Mouse (Mus musculus) hindbrain, embryonic 15.5 days (tissue): ENCODE data around the gene Olfr1181. TPM values are rescaled to one million over a fixed set of nuclear protein-coding genes. Genes with fewer than 3 reads are reported as not detected.
"Not testable (repeated sequence)": the region's sequence is repeated elsewhere in the genome, so short reads cannot be mapped to it uniquely, and the experiment has no call there.

ENCODE experiments used
- ATAC-seq: fragments of 200-750 bp; cut with Nextera tagmentation; 2 replicates; pipeline ENCODE4 v1.8.0; 2017; ENCODE audit warnings: low read depth, moderate number of reproducible peaks, moderate TSS enrichment; ENCODE audit not compliant: low FRiP score
- H3K27ac ChIP-seq: fragments of 300-500 bp; sonication (generic); replicated peaks from 2 replicates; pipeline ENCODE4 v1.5.1; 2015; ENCODE audit warnings: mild to moderate bottlenecking, inconsistent platforms
- H3K27me3 ChIP-seq: fragments of 300-500 bp; sonication (generic); 2 replicates; pipeline ENCODE4 v1.6.1; 2015; ENCODE audit warnings: control low read depth, inconsistent platforms
- H3K36me3 ChIP-seq: fragments of 300-500 bp; sonication (generic); 2 replicates; pipeline ENCODE4 v1.6.1; 2015; ENCODE audit warnings: control low read depth, inconsistent platforms
- H3K4me1 ChIP-seq: fragments of 300-500 bp; sonication (generic); replicated peaks from 2 replicates; pipeline ENCODE4 v1.6.1; 2015; ENCODE audit warnings: control low read depth, inconsistent platforms
- H3K4me2 ChIP-seq: fragments of 300-500 bp; sonication (generic); 2 replicates; pipeline ENCODE4 v1.6.1; 2015; ENCODE audit warnings: moderate library complexity, mild to moderate bottlenecking, inconsistent platforms
- H3K4me3 ChIP-seq: fragments of 300-500 bp; sonication (generic); 2 replicates; pipeline ENCODE4 v1.5.1; 2015; ENCODE audit warnings: mild to moderate bottlenecking, inconsistent platforms
- H3K9ac ChIP-seq: fragments of 300-500 bp; sonication (generic); 2 replicates; pipeline ENCODE4 v1.6.1; 2015; ENCODE audit warnings: inconsistent platforms
- H3K9me3 ChIP-seq: fragments of 300-500 bp; sonication (generic); 2 replicates; pipeline ENCODE4 v1.6.1; 2016; ENCODE audit warnings: control low read depth, inconsistent platforms
- WGBS: fragments of 180-500 bp; shearing (Covaris S2); methylation state at CpG from one replicate; pipeline ENCODE4 v1.1.7; 2015; 5-methylcytosine and 5-hydroxymethylcytosine counted together
- polyA plus RNA-seq: library from polyadenylated mRNA; unstranded; fragments of >200 nt; fragmentation: Nextera tagmentation; extraction: Ambion mirVana; gene quantifications from 2 replicates; pipeline ENCODE4 v1.2.1, GENCODE M21; 2015

Olfr1181 gene
- polyA plus RNA-seq: not detected in 2 replicates

DNA sequence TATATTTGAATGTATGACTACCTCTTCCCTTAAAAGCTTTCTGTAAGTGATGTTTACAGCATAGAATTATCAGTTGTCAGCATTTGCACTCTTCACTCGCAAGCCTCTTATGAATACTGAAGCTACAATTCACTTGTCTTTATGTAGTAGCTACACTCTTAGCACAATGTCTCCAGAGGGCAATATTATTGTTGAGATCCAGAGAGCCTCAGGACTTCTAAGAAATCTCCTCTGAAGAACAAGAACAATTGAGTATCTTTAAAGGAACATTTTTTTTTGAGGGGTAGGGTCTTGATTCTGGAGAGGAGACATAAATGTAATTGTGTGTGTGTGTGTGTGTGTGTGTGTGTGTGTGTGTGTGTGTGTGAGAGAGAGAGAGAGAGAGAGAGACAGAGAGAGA is at the start of gene Olfr1181:
Gene Olfr1181 (minus strand): TSS at position 101 of the 400 bp plus-strand sequence.
- H3K9me3 ChIP-seq: no peaks in the 10 kb centered on the region
- H3K27me3 ChIP-seq: no peaks in the 10 kb centered on the region
- no peak within 1 kb of the TSS for H3K4me2 ChIP-seq
- ATAC-seq: no peak
- H3K4me3 ChIP-seq: no peak within 1 kb of the TSS
- H3K27ac ChIP-seq: no peak within 1 kb of the TSS
- H3K9ac ChIP-seq: no peak within 1 kb of the TSS
- no peaks in the 10 kb centered on the region for H3K36me3 ChIP-seq
- 88% methylated on average over 1 of the region's 1 CpGs for WGBS
- no peaks in the 10 kb centered on the region for H3K4me1 ChIP-seq

DNA sequence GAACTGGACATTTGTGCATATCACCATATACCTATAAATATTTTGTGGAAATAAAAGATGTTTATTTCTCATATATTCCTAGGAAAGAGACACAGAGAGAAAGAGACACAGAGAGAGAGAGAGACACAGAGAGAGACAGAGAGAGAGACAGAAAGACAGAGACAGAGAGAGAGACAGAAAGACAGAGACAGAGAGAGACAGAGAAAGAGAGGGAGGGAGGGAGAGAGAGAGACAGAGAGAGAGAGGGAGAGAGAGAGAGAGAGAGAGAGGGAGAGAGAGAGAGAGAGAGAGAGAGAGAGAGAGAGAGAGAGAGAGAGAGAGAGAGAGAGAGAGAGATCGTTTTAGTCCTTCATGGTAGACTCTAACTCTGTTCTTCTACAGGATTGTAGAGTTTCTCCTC is 28.6 kb upstream of the Olfr1181 start, which contains the start of gene Olfr1183:
Gene Olfr1183 (plus strand): TSS at position 301 of the 400 bp plus-strand sequence.
- not testable (repeated sequence) for H3K27me3 ChIP-seq, H3K27ac ChIP-seq, H3K9ac ChIP-seq, H3K4me2 ChIP-seq, H3K36me3 ChIP-seq, H3K4me3 ChIP-seq, H3K4me1 ChIP-seq, ATAC-seq, H3K9me3 ChIP-seq
- WGBS: 89% methylated on average over 1 of the region's 1 CpGs

DNA sequence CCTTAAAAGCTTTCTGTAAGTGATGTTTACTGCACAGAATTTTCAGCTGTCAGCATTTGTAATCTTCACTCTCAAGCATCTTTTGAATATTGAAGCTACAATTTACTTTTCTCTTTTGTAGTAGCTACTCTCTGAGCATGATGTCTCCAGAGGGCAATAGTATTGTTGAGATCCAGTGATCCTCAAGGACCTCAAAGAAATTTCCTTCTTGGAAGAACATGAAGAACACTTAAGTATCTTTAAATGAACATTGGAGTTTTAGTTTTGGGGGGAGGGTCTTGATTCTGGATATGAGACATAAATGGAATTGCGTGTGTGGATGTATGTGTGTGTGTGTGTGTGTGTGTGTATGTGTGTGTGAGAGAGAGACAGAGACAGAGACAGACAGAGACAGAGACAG is 23.1 kb upstream of the Olfr1181 start, which contains the start of gene Gm13757:
Gene Gm13757 (minus strand): TSS at position 101 of the 400 bp plus-strand sequence.
- ATAC-seq: no peak
- H3K4me1 ChIP-seq: no peaks in the 10 kb centered on the region
- no peaks in the 10 kb centered on the region for H3K36me3 ChIP-seq
- no peaks in the 10 kb centered on the region for H3K9me3 ChIP-seq
- no peak within 1 kb of the TSS for H3K4me2 ChIP-seq
- no peak within 1 kb of the TSS for H3K27ac ChIP-seq
- no peak within 1 kb of the TSS for H3K4me3 ChIP-seq
- H3K9ac ChIP-seq: no peak within 1 kb of the TSS
- 93% methylated on average over 1 of the region's 1 CpGs for WGBS
- H3K27me3 ChIP-seq: no peaks in the 10 kb centered on the region

DNA sequence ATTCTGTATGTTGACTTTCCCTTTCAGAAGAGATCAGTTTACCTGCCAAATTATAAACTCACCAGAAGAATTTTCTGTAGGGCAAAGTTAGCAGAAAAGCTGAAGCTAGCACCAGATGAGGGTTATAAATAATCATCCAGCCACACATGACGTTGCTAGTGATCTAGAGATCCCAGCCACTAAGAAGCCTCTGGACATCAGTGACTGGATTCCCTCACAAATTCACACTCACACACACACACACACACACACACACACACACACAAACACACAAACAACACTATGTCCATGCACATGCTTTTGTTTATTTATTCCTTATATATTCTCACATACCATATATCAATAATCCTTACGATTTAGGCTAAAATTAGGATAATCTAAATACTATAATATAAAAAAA is 6.9 kb downstream of the Olfr1181 start, which contains the start of gene Olfr1180:
Gene Olfr1180 (minus strand): TSS at position 101 of the 400 bp plus-strand sequence.
- ATAC-seq: no peak
- no peak within 1 kb of the TSS for H3K9ac ChIP-seq
- 77% methylated on average over 2 of the region's 2 CpGs for WGBS
- no peaks in the 10 kb centered on the region for H3K9me3 ChIP-seq
- no peak within 1 kb of the TSS for H3K4me3 ChIP-seq
- no peaks in the 10 kb centered on the region for H3K36me3 ChIP-seq
- H3K27ac ChIP-seq: no peak within 1 kb of the TSS
- no peaks in the 10 kb centered on the region for H3K4me1 ChIP-seq
- no peak within 1 kb of the TSS for H3K4me2 ChIP-seq
- no peaks in the 10 kb centered on the region for H3K27me3 ChIP-seq

DNA sequence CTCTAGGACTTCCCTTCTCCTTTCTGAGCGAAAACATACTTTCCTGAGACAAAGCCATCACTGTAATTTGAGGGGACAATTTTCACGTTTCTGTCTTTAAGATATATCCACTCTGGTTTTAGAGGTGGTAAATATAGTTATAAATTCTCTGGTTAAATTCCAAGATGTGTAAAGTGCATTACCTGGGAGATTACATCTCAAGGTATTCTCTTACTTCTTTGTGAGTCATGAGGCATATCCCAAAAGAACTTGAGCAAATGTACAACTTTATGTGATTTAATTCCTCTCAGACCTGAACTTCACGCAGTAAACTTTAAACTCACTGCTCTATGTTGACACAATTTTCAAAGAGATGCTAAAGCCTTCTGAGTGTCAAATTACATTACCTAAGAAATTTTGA is 19.6 kb downstream of the Olfr1181 start, which contains the start of gene Olfr1179:
Gene Olfr1179 (minus strand): TSS at position 101 of the 400 bp plus-strand sequence.
- no peak within 1 kb of the TSS for H3K27ac ChIP-seq
- no peaks in the 10 kb centered on the region for H3K4me1 ChIP-seq
- WGBS: 89% methylated on average over 3 of the region's 3 CpGs
- no peak within 1 kb of the TSS for H3K4me2 ChIP-seq
- no peaks in the 10 kb centered on the region for H3K9me3 ChIP-seq
- H3K27me3 ChIP-seq: no peaks in the 10 kb centered on the region
- H3K36me3 ChIP-seq: no peaks in the 10 kb centered on the region
- H3K4me3 ChIP-seq: no peak within 1 kb of the TSS
- no peak within 1 kb of the TSS for H3K9ac ChIP-seq
- no peak for ATAC-seq

DNA sequence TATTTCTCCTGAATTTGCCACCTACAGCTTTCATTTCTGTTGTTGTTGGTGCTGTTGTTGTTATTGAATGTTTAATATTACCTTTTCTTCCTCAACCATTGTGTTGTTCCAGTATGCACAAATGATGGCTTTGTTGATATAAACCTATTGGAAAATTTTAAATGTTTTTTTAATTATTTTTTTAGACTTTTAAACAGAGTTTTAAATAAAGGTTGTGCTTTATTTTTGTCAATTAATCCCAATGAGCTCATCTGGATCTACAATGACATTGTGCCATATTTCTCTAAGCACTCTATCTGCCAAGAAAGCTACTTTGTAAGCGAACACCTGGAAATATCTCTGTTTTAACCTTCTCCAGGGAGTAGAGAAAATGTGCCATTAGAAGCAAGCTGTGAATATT is 39.2 kb downstream of the Olfr1181 start, which contains the start of gene Olfr1178:
Gene Olfr1178 (plus strand): TSS at position 301 of the 400 bp plus-strand sequence.
- no peak within 1 kb of the TSS for H3K4me2 ChIP-seq
- H3K27ac ChIP-seq: no peak within 1 kb of the TSS
- H3K36me3 ChIP-seq: no peaks in the 10 kb centered on the region
- no peak within 1 kb of the TSS for H3K9ac ChIP-seq
- WGBS: 84% methylated on average over 1 of the region's 1 CpGs
- H3K4me3 ChIP-seq: no peak within 1 kb of the TSS
- no peaks in the 10 kb centered on the region for H3K4me1 ChIP-seq
- H3K9me3 ChIP-seq: no peaks in the 10 kb centered on the region
- no peak for ATAC-seq
- no peaks in the 10 kb centered on the region for H3K27me3 ChIP-seq

Other genes with a start within 250 kb of the Olfr1181 start
- gene Olfr1168, start 244.3 kb downstream of the Olfr1181 start, polyA plus RNA-seq: not detected in 2 replicates
- gene Olfr1170, start 197.8 kb downstream of the Olfr1181 start, polyA plus RNA-seq: not detected in 2 replicates
- not detected in 2 replicates for gene Olfr1173, start 146.3 kb downstream of the Olfr1181 start, polyA plus RNA-seq
- gene Olfr1174-ps, start 111.0 kb downstream of the Olfr1181 start, polyA plus RNA-seq: not detected in 2 replicates
- gene Olfr1175-ps, start 99.0 kb downstream of the Olfr1181 start, polyA plus RNA-seq: not detected in 2 replicates
- gene Olfr1176, start 89.5 kb downstream of the Olfr1181 start, polyA plus RNA-seq: not detected in 2 replicates
- gene Olfr1177-ps, start 79.7 kb downstream of the Olfr1181 start, polyA plus RNA-seq: not detected in 2 replicates
- gene Olfr1178, start 39.1 kb downstream of the Olfr1181 start, polyA plus RNA-seq: not detected in 2 replicates
- not detected in 2 replicates for gene Olfr1179, start 19.7 kb downstream of the Olfr1181 start, polyA plus RNA-seq
- not detected in 2 replicates for gene Olfr1180, start 7.0 kb downstream of the Olfr1181 start, polyA plus RNA-seq
- gene Gm13757, start 23.0 kb upstream of the Olfr1181 start, polyA plus RNA-seq: not detected in 2 replicates
- gene Olfr1183, start 28.7 kb upstream of the Olfr1181 start, polyA plus RNA-seq: not detected in 2 replicates
- not detected in 2 replicates for gene Olfr1184, start 57.4 kb upstream of the Olfr1181 start, polyA plus RNA-seq
- not detected in 2 replicates for gene Olfr1185-ps1, start 67.1 kb upstream of the Olfr1181 start, polyA plus RNA-seq
- gene Olfr1186, start 92.4 kb upstream of the Olfr1181 start, polyA plus RNA-seq: not detected in 2 replicates
- gene Olfr1188, start 130.8 kb upstream of the Olfr1181 start, polyA plus RNA-seq: not detected in 2 replicates
- gene Olfr1189, start 160.3 kb upstream of the Olfr1181 start, polyA plus RNA-seq: not detected in 2 replicates
- gene Olfr1191-ps1, start 214.4 kb upstream of the Olfr1181 start, polyA plus RNA-seq: not detected in 2 replicates
- not detected in 2 replicates for gene Olfr1192-ps1, start 222.3 kb upstream of the Olfr1181 start, polyA plus RNA-seq
- gene Olfr1193, start 249.5 kb upstream of the Olfr1181 start, polyA plus RNA-seq: not detected in 2 replicates